Mouse (Mus musculus) layer of hippocampus, adult 11-12 months (tissue): Measurements from ENCODE around the gene Mettl6.
A peak's percentile ranks its signal among the peaks of the same experiment; 100 is the strongest.

Experiments used
- DNase-seq: peaks from one replicate; pipeline ENCODE4 v3.0.0; 2022; ENCODE audit warnings: low spot score

Gene Mettl6

DNA sequence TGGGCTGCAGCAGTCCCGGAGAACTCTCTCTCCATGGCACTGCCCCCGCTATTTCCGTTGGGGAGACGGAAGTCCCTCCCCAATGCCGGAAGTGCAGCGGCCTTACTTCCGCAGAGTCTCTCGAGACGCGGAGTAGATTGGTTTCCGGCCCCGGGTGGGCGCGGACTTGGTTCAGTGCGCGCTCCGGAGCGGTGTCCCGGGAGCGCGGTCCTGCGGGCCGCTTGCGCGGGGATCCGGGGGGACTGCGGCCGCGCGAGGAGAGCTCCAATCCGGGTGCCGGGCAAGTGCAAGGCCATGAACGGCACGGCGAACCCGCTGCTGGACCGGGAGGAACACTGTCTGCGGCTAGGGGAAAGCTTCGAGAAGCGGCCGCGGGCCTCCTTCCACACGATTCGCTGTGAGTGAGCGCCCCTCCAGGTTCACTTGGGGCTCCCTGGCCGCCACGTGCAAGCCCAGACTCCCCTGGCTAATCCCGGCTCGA lies at the start of gene Mettl6:
Mettl6 (minus strand) TSS at position 66 of the 481 bp plus-strand sequence.
- peak; percentile 88 for DNase-seq

DNA sequence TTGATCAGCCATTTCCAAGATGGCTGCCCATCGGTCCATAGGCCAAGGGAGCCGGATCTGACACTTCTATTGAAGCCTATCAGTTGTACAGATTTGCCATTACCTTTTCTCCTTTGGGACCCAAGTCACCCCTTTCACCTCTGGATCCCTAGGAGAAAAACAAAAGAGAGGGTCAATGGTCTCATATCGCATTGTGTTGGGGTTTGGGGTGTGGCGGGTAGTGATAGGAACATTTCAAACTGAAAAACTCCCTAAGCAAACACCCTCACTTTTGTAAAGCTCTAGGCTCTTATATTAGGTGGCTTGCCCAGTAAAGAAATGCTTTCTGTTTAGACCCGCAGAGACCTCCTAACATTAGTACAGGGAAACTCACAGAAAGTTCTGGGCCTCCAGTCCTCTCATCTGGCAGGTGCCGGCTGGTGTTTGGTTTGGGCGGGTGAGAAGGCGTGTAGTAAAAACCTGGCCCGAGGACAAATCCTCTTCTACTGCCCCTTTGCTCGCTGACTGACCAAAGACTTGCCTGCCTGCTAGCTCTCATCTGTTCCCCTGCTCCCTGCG lies 49.1 kb upstream of the Mettl6 start:
- DNase-seq: no peak

DNA sequence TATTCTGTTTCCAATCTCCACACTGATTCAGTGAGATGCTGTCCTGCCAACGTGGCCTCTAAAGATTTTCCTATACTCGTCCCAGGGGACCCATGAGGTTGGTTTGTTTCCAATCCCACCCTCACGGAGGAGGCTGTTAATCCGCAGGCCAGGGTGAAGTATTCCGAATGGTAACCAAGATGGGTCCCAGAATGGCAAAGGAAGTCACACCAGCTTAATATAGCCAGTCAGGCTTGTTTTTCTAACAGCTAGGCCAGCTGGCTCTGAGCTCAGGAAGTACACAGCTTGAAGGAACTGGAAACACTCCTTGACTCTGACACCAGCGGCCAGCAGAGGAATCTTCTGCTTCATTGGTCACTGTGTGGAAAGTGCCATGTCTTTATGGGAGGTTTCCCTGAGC lies 42.5 kb upstream of the Mettl6 start:
- DNase-seq: no peak

DNA sequence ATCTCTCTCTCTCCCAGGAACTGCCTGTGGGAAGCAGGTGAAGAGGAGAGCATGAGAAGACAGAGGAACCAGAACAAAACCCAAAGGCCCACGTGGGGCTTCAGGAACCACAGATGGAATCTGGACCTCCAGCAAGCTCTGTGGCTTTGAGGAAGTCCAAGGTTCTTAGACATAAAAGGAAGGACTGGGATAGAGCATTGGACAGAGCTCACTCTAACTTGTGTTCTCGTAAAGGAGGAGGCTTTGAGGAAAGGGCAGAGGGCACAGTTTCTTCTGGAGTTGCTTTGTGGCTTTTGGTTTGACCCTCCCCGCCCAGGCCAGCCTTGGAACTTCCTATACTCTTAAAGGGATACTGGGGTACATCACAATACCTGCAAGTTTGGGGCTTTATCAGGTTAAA lies 37.8 kb upstream of the Mettl6 start:
- DNase-seq: no peak

DNA sequence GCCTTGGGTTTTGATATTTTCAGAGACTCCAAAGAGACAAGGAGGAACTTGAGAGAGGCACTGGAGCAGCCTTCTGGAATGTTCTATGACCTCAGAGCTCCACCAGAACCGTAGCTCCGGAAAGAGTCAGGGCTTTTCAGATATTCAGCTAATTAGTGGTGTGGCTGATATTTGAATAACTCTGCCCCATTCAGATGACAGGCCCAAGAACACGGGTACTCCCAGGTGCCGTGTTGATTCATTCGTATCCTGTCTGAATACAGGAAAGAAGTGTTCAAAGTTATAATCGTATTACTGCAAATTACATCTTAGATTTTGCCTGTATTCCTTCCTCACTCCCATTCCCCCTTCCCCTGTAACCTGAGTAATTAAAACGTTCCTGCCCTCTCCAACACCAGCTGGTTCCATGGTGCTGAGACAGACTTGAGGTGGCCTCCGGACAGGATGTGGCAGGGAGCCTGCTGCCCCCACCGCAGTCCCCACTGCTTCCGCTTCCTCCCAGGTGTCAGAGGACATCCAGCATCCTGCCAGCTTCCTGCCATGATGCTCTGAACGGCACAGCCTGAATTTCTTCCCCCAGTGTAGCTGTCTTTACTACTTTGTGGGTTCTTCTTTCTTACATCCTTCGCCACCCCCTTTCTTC lies 36.8 kb upstream of the Mettl6 start:
- no peak for DNase-seq

DNA sequence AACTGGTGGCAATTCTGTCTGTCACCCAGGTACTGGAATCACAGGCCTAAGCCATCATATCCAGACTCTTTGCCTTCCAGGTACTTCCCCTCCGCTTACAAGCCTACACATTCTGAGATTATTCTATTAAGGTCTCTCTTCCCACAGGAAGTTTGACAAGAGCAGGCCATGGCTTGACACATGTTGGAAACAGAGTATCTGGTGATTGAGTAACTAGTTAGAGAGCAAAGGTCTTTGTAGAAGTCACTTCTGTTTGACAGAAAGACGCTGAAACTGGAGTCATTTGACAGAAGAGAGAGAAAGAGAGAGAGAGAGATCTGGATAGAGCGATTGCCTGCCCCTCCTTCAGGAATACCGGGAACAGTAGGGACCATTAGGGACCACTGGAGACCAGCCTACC lies 36.0 kb upstream of the Mettl6 start:
- no peak for DNase-seq

DNA sequence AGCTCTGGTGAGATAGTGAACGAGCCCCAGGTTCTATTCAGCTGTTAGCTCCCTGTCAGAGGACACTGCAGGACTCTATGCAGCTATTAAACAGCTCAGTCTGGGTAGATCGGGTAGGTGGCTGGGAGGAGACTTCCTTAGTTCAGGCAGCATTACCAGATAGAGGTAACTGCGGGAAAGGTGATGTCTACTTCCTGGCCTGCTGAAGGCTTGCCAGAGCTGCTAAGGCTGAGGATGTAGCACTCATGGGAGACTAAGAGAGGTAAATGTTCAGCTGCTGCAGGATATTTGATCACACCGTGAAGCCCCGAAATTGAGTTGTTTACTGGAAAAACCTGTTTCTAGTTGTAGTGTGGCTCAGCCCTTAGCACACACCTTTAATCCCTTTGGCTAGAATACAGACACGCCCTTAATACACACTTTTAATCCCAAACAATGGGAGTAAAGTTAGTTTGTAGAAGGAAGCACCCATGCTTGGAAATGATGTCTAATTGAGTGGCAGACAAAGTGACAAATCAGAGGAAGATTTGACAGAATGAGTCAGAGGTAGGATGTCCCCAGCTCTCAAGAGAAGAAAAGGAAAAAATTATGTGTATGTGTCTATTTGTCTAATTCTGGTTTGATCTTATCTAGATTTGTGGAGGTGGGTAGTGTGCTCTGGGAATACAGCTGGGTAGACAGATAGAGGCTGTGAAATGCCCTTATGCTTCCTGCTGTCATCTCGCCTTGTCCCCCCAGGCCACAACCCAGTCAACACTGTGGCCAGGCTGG lies 30.4 kb upstream of the Mettl6 start:
- no peak for DNase-seq

DNA sequence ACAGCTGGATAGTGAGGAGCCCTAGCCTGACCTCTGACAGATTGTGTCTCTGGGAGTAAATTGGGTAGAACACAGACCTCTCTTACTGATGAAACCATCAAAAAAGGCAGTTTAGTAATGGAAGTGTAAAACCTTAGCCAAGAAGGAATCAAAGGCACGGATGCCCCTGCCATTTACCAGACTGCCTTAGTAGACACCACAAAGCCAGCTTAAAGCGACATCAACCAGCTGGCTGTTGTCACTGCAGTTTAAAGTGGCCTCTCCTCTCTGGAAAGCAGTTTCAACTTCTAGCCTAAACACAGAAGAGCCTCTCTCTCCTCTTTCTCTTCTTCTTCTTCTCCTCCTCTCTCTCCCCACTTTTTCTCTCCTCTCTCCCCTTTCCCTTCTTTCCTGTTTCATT lies 26.5 kb upstream of the Mettl6 start:
- no peak for DNase-seq

DNA sequence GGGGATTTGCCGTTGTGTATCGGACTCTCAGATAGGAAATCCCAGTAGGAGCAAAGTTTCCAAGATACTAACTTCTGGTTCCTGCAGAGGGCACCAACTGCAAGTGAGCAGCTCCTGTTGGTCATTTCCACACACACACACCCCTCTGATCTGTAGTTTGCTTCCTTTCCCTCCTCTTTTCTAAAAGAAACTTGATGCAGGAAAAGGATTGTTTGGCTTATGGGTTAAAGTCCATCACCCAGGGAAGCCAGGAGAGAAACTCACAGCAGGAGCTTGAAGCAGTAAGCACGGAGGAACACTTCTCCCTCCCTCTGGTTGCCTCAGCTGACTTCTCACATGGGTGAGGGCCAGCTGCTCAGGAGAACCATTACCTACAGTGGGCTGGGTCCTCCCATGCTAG lies 24.3 kb upstream of the Mettl6 start:
- no peak for DNase-seq

DNA sequence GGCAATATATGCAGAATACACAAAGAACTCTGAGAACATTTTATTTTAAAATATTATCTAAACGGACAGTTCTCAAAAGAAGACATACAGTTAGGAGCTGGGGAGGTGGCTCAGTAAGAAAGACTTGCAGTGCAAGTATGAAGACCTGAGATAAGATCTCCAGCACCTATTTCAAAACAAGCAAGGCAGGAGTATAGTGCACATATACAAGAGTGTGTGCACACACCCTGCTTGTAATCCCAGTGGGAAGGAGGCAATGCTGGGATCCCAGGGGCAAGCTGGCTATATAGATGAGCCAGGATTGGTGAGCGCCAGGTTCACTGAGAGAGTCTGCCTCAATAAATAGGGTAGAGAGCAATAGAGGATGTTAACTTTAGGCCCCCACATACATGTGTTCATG lies 21.1 kb upstream of the Mettl6 start:
- DNase-seq: no peak

DNA sequence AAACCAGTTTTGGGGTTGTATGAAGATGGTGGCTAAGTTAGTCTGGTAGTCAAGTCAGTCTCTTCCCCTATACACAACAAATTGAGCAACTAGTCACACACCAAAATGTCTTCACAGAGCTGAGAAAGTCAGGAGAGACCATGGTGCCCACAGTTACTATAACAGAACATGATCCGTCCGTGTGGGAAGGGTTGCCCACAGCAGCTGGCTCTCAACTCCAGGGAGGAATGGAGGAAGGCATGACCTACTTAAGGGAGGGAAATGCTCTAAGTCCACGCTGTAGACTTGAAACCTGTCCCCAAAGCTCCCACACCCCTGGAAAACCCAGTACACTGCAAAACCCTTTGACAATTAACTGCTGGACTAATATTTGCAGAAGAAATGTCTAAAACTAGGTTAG lies 15.5 kb upstream of the Mettl6 start:
- no peak for DNase-seq

DNA sequence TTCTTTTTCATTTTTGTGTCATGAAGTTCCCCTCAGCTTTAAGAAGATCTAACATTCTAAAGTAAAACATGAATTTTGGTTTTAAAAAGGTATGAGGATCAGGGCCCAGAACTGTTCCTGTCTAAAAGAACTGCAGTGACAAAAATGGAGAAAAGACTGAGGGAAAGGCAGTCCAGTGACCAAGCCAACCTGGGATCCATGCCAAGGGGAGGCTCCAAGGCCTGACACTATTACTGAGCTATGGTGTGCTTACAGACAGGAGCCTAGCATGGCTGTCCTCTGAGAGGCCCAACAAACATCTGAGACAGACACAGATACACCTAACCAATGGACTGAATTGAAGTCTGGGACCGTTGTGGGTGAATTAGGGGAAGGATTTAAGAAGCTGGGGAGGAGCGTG lies 15.1 kb upstream of the Mettl6 start:
- no peak for DNase-seq

DNA sequence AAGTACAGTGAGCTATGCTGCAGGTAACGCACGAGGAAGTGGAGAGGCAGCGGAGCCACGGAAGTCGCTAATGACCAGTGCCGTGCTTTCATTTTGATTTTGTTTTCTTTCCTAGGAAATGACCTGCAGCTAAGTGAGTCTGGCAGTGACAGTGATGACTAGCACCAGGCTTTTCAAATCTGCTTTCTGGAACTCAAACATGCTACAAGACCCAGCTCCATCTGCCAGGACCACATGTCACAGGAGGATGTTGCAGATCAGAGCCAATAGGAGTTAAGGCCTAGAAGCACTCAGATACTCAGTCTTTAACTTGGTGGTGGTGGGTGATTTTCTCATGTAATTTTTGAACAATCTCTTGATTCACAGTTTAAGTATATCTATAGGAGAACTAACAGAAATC lies 11.6 kb upstream of the Mettl6 start:
- peak; percentile 71 for DNase-seq

DNA sequence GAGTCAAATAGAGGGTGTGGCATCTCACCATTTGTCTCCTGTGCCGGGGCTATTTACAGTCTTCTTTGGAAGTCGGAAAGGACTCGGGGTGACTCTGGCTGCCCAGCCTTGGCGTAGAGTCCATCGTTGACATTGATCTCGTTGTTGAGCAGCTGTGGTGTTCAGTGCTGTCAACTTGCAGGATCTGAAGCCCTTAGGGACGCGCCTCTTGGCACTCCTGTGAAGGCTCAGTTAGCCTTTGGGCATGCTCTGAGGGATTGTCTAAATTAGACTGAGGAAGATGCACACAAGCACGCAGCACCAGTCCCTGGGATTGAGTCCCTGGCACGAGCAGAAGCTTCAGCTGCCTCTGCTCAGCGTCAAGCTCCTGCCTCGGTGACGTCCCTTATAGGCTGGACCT lies 8.6 kb upstream of the Mettl6 start:
- DNase-seq: no peak

DNA sequence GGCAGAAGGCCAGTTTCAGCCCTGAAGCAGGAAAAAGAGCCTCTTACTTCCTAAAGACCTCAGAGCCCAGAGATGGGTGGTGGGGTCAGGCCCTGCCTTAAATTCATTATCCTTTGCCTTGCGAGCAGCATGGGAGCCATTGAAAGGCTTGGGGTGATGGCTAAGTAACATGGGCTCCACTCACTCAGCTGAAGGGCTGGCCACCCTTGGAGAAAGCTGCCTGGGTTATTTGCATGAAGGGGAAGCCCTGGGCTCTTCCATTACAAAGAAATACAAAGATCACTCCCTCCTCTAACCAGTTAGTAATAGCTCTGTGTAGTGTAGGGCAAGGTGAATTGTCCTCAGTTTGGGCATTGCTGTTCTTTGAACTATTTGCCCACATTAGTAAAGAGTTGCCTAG lies 4.7 kb upstream of the Mettl6 start:
- no peak for DNase-seq

DNA sequence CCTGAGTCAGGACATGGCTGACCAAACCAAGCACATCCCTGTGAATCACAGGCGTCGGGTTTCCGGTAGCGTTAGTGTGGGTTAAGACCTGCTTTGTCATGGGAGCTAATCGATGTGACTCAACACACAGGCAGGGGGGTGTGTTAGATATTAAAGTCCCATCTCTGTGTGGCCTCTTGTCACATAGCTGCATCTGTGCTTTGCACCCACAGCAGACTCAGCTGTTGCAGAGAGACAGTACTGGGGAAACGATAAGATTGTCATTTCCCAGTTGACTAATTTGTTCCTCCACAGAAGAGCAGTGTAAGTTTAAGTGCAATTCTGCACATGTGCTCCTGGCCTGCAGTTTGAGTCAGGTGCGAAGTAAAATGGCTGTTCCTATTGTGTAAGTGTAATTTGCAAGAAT lies 1.4 kb upstream of the Mettl6 start:
- no peak for DNase-seq

DNA sequence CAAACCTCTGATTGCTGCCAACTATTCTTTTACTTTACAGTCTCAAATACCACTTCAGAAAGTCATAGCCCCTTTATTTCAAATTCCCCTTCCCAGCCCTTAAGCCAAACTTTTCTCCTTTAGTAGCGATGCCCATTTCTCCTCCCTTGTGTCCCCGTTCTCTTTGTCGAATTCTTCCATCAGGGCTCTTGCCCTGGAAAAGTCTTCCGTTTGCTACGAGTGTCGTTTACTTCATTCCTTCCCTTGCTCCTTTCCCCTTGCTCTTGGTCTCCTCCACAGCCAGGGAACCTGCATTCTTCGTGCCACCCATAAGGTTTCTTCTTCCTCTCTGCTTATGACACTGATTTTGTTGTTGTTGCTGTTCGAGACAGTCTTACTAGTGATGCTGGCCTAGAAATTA lies 698 bp upstream of the Mettl6 start:
- DNase-seq: no peak

DNA sequence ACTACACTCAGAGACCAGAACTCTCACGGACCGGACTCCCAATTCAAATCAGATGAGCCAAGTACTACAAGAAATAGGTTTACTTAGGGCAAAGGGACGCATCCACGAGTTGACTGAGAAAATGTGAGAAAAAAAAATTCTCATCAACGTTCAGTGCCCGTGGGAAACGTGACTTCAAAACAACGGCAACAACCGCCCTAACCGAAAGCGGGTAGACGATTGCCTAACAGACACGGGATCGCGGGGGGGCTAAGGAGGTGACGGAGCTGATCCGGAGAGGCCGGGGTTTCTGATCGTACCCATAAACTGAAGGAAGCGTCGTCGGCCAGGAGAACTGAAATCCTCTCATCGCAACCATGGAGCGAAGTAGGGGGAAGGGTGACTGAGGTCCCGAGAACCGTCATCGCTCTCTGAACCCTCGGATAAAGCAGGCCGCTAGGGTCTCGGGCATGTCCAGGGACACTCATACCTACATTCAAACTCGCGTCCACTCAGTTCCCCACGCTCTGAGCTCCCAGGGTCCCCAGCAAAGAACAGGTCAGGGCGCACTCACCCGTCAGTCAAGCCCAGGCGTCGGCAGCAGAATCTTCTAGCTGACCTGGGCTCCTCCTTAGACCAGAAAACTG lies 378 bp downstream of the Mettl6 start, which contains the start of gene Eaf1:
Eaf1 (plus strand) TSS at position 51 of the 626 bp plus-strand sequence.
- DNase-seq: no peak

DNA sequence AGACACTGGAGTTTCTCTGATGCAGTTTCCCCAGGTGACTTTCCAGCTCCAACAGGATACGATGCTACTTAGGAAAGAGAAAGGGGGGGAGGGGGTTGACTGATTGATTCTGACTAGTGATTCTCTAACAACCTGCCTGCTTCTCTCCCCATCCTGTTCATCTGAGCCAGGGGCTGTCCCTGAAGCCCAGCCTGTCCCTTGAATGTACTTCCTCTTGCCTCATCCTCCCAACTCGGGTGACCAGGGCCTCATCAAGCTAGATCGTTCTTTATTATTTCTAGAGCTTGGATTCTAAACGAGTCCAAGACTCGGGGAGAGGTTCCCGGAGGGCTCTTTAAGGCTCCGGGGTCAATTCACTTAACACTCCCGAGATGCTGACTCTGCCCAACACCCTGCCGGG lies 939 bp downstream of the Mettl6 start:
- DNase-seq: no peak

DNA sequence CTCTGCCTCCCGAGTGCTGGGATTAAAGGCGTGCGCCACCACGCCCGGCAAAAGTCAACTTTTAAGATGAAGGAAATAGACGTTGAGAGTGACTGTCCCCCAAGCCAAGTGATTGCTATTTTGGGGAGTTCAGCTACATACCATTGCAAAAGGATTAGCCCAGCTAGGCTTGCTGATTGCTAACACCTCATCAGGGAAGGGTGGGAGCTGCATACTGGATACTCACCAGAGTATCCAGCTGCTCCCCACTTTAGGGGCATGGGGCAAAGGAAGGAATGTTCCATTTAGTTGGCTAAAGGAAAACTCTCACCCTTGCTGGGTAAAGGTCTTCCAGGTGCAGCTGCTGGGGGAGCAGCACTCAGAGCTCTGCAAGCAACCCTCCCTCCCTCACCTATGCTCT lies 6.8 kb downstream of the Mettl6 start:
- DNase-seq: no peak

DNA sequence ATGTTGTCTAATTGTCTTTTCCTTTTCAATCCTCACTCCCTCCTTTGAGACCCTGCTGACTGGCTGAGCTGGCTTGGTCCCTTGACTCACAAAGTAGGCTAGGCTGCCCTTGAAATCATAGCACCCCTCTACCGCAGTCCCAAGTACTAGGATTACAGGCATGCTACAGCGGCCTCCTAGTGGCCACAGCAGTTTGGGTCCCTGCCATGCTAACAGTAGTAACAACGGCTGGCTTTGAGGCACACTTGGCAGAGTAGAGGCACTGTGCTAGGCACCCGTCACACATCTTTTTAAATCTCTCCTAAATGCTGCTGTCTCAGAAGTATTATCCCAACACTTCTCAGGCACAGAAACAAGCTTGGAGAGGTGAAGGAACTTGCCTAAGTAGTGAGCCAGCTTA lies 8.4 kb downstream of the Mettl6 start:
- no peak for DNase-seq

DNA sequence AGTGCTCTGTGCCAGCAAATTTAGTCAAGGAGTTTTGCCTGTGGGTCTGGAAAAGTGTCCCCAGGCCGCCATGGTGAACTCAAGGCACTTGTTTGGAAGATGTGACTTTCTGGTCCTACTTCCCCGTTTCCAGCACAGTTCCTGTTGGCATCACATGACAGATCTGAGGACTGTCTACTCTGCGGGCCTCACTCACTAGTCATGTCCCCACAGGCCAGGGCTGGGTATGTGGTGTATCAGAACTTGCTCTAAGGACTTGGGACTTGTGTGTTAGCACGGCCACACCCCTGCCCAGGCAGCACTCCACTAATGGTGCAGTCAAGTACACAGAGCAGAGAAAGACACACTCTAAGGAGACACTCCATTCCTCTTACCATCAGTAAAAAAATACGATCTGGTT lies 12.4 kb downstream of the Mettl6 start:
- DNase-seq: no peak

DNA sequence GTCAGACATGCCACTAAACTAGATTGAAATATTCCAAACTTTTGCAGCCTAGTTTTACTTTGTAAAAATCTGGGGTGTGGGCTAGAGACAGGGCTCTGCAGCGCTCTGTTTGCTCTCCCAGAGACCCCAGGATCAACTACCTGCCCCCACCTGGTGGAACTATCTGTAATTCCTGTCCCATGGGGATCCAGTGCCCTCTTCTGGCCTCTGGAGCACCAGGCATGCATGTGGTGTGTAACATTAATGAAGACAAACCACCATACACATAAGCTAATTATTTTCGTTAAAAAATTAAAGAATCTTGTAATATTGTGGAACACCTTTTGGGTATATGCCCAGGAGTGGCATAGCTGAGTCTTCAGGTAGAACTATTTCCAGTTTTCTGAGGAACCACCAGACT lies 21.5 kb downstream of the Mettl6 start:
- DNase-seq: no peak
